Mouse (Mus musculus) c-Kit-positive CD71-positive TER-119-negative erythroid progenitor cells, embryonic 14.5 days (primary cell): ENCODE measurements around the gene Apbb2.

Experiments
- DNase-seq: peaks from one replicate; pipeline ENCODE4 v3.0.0-alpha.2; 2013; ENCODE audit warnings: low read depth

Apbb2 gene

GRCm38 (mm10) chr5:66376589-66377270, 241.9 kb downstream of the Apbb2 start:
- DNase-seq = no peak

GRCm38 (mm10) chr5:66374413-66374812, 244.2 kb downstream of the Apbb2 start:
- DNase-seq = no peak

- no peak for DNase-seq
These were observed 244.9 kb downstream of the Apbb2 start for GRCm38 (mm10) chr5:66373515-66374164.

GRCm38 (mm10) chr5:66371131-66371530, 247.5 kb downstream of the Apbb2 start:
- DNase-seq = no peak

- peak; percentile 11 for DNase-seq
These were observed 249.6 kb downstream of the Apbb2 start for GRCm38 (mm10) chr5:66368966-66369365.

GRCm38 (mm10) chr5:66367641-66368040, 250.9 kb downstream of the Apbb2 start:
- DNase-seq = no peak

GRCm38 (mm10) chr5:66363274-66364261, 255.0 kb downstream of the Apbb2 start:
- DNase-seq = no peak

- DNase-seq = no peak
These were observed 257.8 kb downstream of the Apbb2 start for GRCm38 (mm10) chr5:66360739-66361138.

- no peak for DNase-seq
These were observed 258.7 kb downstream of the Apbb2 start for GRCm38 (mm10) chr5:66359742-66360423.

GRCm38 (mm10) chr5:66355147-66355546, 263.4 kb downstream of the Apbb2 start:
- no peak for DNase-seq

- DNase-seq = no peak
These were observed 264.7 kb downstream of the Apbb2 start for GRCm38 (mm10) chr5:66353876-66354275.

GRCm38 (mm10) chr5:66351836-66352390, 266.7 kb downstream of the Apbb2 start:
- no peak for DNase-seq

GRCm38 (mm10) chr5:66351064-66351463, 267.5 kb downstream of the Apbb2 start:
- DNase-seq = no peak

GRCm38 (mm10) chr5:66350611-66351010, 268.0 kb downstream of the Apbb2 start:
- DNase-seq = no peak

GRCm38 (mm10) chr5:66348421-66348820, 270.2 kb downstream of the Apbb2 start:
- DNase-seq = no peak

- no peak for DNase-seq
These were observed 271.8 kb downstream of the Apbb2 start for GRCm38 (mm10) chr5:66346756-66347155.

GRCm38 (mm10) chr5:66345140-66345539, 273.4 kb downstream of the Apbb2 start:
- DNase-seq = no peak

- no peak for DNase-seq
These were observed 274.4 kb downstream of the Apbb2 start for GRCm38 (mm10) chr5:66344182-66344581.

- no peak for DNase-seq
These were observed 276.3 kb downstream of the Apbb2 start for GRCm38 (mm10) chr5:66342285-66342684.

- DNase-seq = no peak
These were observed 276.7 kb downstream of the Apbb2 start for GRCm38 (mm10) chr5:66341848-66342247.

- no peak for DNase-seq
These were observed 278.1 kb downstream of the Apbb2 start for GRCm38 (mm10) chr5:66340356-66341102.
